Mouse (Mus musculus) myocyte (in vitro differentiated cells): ENCODE measurements around the gene Rps10. TPM values are rescaled to one million over a fixed set of nuclear protein-coding genes. Genes with fewer than 3 reads are reported as not detected.

ENCODE experiments used
- H3K27me3 ChIP-seq: one replicate; pipeline ENCODE4 v1.6.1; 2011; ENCODE audit not compliant: control insufficient read depth, insufficient read depth, insufficient read length
- H3K36me3 ChIP-seq: one replicate; pipeline ENCODE4 v1.6.1; 2011; ENCODE audit not compliant: control insufficient read depth, insufficient read depth
- H3K4me2 ChIP-seq: one replicate; pipeline ENCODE4 v1.6.1; 2011; ENCODE audit warnings: low read depth, control low read depth
- H3K4me3 ChIP-seq: one replicate; pipeline ENCODE4 v1.5.1; 2011; ENCODE audit warnings: mild to moderate bottlenecking, control low read depth, moderate library complexity
- H3K79me2 ChIP-seq: one replicate; pipeline ENCODE4 v1.6.1; 2011; ENCODE audit not compliant: control insufficient read depth, insufficient read depth
- H3ac ChIP-seq: one replicate; pipeline ENCODE4 v1.6.1; 2011; ENCODE audit not compliant: control insufficient read depth, insufficient read length
- CEBPB ChIP-seq: IDR thresholded peaks from 2 replicates; pipeline ENCODE4 v1.6.1; 2011; ENCODE audit warnings: mild to moderate bottlenecking, moderate library complexity; ENCODE audit not compliant: poor library complexity, insufficient read depth, severe bottlenecking
- E2F4 ChIP-seq: IDR thresholded peaks from one replicate; pipeline ENCODE4 v1.6.1; 2011; ENCODE audit warnings: mild to moderate bottlenecking, control low read depth, moderate library complexity; ENCODE audit not compliant: insufficient read depth
- MAX ChIP-seq: IDR thresholded peaks from one replicate; pipeline ENCODE4 v1.6.1; 2011; ENCODE audit warnings: low read depth, mild to moderate bottlenecking, control low read depth
- MYOD1 ChIP-seq, 3 experiments: IDR thresholded peaks; one replicate each; pipeline ENCODE4 v1.6.1; 2011; ENCODE audit warnings: control low read depth in 2 of 3, low read depth in 2 of 3, mild to moderate bottlenecking in 2 of 3, moderate library complexity in 1 of 3; ENCODE audit not compliant: insufficient read length in 2 of 3, control insufficient read depth in 1 of 3
- MYOG ChIP-seq, 3 experiments: IDR thresholded peaks; one replicate each; pipeline ENCODE4 v1.6.1; 2011; ENCODE audit warnings: control low read depth in 2 of 3, low read depth in 2 of 3, mild to moderate bottlenecking in 2 of 3; ENCODE audit not compliant: insufficient read length in 2 of 3, control insufficient read depth in 1 of 3, insufficient read depth in 1 of 3
- POLR2A ChIP-seq: IDR thresholded peaks from one replicate; pipeline ENCODE4 v1.6.1; 2011; ENCODE audit warnings: low read depth, mild to moderate bottlenecking, control low read depth, moderate library complexity; ENCODE audit not compliant: insufficient read length
- POLR2AphosphoS2 ChIP-seq: IDR thresholded peaks from one replicate; pipeline ENCODE4 v1.6.1; 2011; ENCODE audit warnings: low read depth, control low read depth; ENCODE audit not compliant: insufficient read length
- REST ChIP-seq: IDR thresholded peaks from one replicate; pipeline ENCODE4 v1.6.1; 2011; ENCODE audit warnings: mild to moderate bottlenecking, control low read depth, moderate library complexity; ENCODE audit not compliant: insufficient read depth, insufficient read length
- SRF ChIP-seq: IDR thresholded peaks from one replicate; pipeline ENCODE4 v1.6.1; 2011; ENCODE audit warnings: low read depth; ENCODE audit not compliant: control insufficient read depth, insufficient read length
- TCF12 ChIP-seq: IDR thresholded peaks from one replicate; pipeline ENCODE4 v1.6.1; 2011; ENCODE audit warnings: mild to moderate bottlenecking, control low read depth; ENCODE audit not compliant: poor library complexity, insufficient read depth, severe bottlenecking
- TCF3 ChIP-seq: IDR thresholded peaks from one replicate; pipeline ENCODE4 v1.6.1; 2011; ENCODE audit warnings: low read depth, control low read depth; ENCODE audit not compliant: insufficient read length
- USF1 ChIP-seq: IDR thresholded peaks from one replicate; pipeline ENCODE4 v1.6.1; 2011; ENCODE audit warnings: low read depth, mild to moderate bottlenecking, control low read depth, moderate library complexity
- polyA plus RNA-seq: library from polyadenylated mRNA; unstranded; fragments of >200 nt; fragmentation: generic; extraction: Trizol; gene quantifications from one replicate; pipeline ENCODE4 v1.2.1, GENCODE M21; 2012; ENCODE audit warnings: missing spikeins

The Rps10 gene
- polyA plus RNA-seq, 1 experiment, result 3,606 TPM

DNA sequence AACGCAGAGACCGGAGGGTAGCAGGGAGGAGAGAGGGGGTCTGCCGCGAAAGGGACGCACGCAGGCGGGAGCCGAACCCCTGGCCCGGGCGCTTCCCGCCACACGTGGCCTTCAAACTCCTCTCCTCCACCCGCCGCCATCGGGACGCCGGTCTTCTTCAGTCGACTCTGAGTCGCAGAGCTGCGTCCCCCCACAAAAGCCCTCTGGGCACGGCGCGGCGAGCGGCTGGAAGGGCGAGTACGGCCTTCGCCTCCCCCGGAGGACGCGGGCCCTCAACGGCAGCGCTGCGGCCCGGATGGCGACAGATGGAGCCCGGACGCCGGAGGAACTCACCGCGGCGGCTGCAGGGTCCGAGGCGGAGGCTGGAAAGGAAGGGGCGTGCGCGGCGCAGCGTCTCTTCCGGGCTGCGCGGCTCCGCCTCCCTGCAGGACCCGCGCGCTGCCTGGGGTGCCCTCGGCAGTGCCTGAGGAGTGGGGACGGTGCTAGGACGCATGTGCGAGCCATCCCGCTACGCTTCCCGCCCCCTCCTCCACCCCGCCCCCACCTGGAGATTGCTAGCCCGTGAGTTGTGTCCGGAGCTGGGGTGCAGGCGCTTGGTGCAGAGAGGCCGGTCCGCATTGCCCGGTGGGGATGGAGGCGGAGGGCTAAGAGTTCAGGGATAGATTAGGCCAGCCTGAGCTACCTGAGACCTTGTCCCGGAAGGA lies 1.4 kb downstream of the Rps10 start, which contains the start of gene RPS10-NUDT3:
Gene RPS10-NUDT3, minus strand, starts transcription at position 352 of the 704 bp plus-strand sequence.
- TF ChIP-seq TCF3, result no peak
- no peak for TF ChIP-seq MAX
- TF ChIP-seq CEBPB, result no peak
- no peak for TF ChIP-seq SRF
- peak; percentile 22 for TF ChIP-seq E2F4
- no peak for TF ChIP-seq REST
- peak; percentile 100 for TF ChIP-seq POLR2AphosphoS2
- TF ChIP-seq MYOD1 (IDR thresholded peaks at IDR 0.05; ENCODE audit: control insufficient read depth in 1 of 3, insufficient read length in 2 of 3, low read depth in 2 of 3), result peak in 1 of 3 experiments; percentile 30
- TF ChIP-seq TCF12, result no peak
- no peak for TF ChIP-seq MYOG (IDR thresholded peaks at IDR 0.05; ENCODE audit: control insufficient read depth in 1 of 3, insufficient read depth in 1 of 3, insufficient read length in 2 of 3, low read depth in 2 of 3)
- TF ChIP-seq USF1, result no peak
- TF ChIP-seq POLR2A, result peak; percentile 97
- Histone ChIP-seq H3K27me3 (no peaks in the 10 kb centered on the region), H3K79me2 (peaks cover 37% of the 10 kb centered on the region), H3ac (peak within 1 kb of the TSS; percentile 61), H3K36me3 (peaks cover 34% of the 10 kb centered on the region), H3K4me2 (peak within 1 kb of the TSS; percentile 96), H3K4me3 (peak within 1 kb of the TSS; percentile 96)

DNA sequence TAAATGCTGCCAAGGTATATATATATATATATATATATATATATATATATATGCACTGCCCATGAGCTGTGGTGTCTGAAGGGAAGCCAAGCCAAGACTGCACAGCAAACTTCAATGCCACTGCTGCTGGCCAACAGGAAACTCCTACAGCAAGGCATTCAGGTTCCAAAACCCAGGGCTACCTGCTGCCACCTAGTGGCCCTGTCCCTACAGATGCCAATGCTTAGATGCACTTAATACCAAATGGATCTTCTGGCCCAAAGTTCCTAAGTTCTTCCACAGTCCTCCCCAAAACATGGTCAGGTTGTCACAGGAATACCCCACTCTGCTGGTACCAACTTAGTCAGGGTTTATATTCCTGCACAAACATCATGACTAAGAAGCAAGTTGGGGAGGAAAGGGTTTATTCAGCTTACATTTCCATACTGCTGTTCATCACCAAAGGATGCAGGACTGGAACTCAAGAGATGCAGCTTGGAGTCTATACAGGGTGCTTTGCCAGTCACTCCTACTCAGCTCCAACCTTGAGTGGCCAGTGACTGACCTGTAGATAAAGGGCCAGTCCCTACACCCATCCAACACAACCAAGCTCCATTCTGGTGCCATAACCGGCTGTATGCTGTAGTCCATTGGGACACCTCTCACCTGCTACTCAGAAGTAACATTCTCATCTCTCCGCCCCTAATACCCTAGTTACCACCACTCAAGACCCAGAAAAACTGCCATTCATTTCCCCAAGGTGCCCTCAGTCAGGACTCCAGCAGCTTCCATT lies 7.0 kb downstream of the Rps10 start:
- TF ChIP-seq SRF (no peak), E2F4 (no peak), REST (no peak), TCF12 (no peak), MAX (no peak), POLR2AphosphoS2 (peak; percentile 96), MYOD1 (IDR thresholded peaks at IDR 0.05; ENCODE audit: control insufficient read depth in 1 of 3, insufficient read length in 2 of 3, low read depth in 2 of 3) (no peak), USF1 (no peak), TCF3 (no peak), MYOG (IDR thresholded peaks at IDR 0.05; ENCODE audit: control insufficient read depth in 1 of 3, insufficient read depth in 1 of 3, insufficient read length in 2 of 3, low read depth in 2 of 3) (no peak), POLR2A (peak; percentile 22)
- Histone ChIP-seq H3K36me3 (peaks cover 34% of the 10 kb centered on the region), H3ac (no peak overlapping the region)

DNA sequence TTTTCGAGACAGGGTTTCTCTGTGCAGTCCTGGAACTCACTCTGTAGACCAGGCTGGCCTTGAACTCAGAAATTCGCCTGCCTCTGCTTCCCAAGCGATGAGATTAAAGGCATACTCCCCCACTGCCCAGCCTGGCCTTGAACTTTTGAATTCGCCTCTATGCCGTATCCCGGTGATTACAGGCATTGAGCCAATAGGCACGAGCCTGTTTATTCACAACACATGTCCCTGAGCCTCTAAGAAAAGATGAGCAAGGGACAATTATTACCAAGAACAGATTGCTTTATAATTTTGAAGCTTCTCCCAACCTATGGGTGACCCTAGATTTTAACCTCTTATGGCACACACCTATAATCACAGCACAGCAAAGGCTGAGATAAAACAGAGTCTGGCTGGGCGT lies 8.1 kb downstream of the Rps10 start:
- no peak overlapping the region for H3K4me2 ChIP-seq
- peaks cover 31% of the 10 kb centered on the region for H3K36me3 ChIP-seq
- H3K4me3 ChIP-seq, result no peak overlapping the region
- peaks cover 21% of the 10 kb centered on the region for H3K79me2 ChIP-seq
- no peak for TF ChIP-seq TCF12
- no peak for TF ChIP-seq E2F4
- no peaks in the 10 kb centered on the region for H3K27me3 ChIP-seq
- H3ac ChIP-seq, result no peak overlapping the region

More for the DNA sequence above, 7.0 kb downstream of the Rps10 start:
- H3K79me2 ChIP-seq, result peaks cover 31% of the 10 kb centered on the region
- H3K4me2 ChIP-seq, result no peak overlapping the region
- H3K4me3 ChIP-seq, result no peak overlapping the region
- no peaks in the 10 kb centered on the region for H3K27me3 ChIP-seq

DNA sequence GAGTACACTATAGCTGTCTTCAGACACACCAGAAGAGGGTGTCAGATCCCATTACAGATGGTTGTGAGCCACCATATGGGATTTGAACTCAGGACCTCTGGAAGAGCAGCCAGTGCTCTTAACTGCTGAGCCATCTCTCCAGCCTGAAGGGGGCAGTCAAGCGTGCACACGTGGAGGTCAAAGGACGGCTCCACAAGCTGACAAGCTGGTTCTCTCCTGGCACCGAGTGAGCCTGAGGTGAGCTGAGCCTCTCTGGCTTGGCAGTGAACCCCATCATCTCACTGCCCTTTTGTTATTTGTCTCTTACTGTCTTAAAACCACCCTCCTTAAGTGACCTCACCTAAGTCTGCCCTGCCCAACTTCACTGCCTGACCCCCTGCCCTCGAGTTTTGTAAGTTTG lies 9.0 kb downstream of the Rps10 start:
- Histone ChIP-seq H3ac (no peak overlapping the region), H3K36me3 (peaks cover 22% of the 10 kb centered on the region), H3K4me3 (no peak overlapping the region), H3K27me3 (no peaks in the 10 kb centered on the region), H3K4me2 (no peak overlapping the region), H3K79me2 (peaks cover 13% of the 10 kb centered on the region)
- TF ChIP-seq E2F4 (no peak), TCF3 (no peak), POLR2A (no peak), CEBPB (no peak), POLR2AphosphoS2 (peak; percentile 41), MAX (no peak)

DNA sequence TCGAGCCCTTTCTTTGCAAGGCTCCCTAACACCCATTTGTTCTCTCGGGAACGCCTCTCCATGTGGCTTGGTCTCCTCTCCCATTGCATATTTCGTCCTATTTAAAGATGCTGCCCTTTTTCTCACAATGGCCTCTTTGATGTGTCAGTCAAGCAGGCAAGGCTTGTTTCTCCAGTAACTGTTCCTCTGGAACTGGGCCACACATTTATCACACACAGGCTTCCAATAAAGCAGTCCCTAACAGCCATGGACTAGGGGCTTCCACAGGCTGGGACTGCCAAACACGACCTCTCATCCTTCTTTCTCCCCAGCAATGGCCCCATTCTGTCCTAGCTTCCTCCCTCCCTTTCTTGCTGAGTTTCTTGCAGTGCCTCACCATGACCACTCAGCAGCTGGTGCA lies 9.8 kb downstream of the Rps10 start:
- no peak overlapping the region for H3ac ChIP-seq
- H3K36me3 ChIP-seq, result peaks cover 14% of the 10 kb centered on the region
- H3K4me3 ChIP-seq, result no peak overlapping the region
- H3K27me3 ChIP-seq, result no peaks in the 10 kb centered on the region
- peaks cover 13% of the 10 kb centered on the region for H3K79me2 ChIP-seq
- TF ChIP-seq TCF3, result no peak
- TF ChIP-seq SRF, result no peak
- no peak for TF ChIP-seq TCF12
- no peak for TF ChIP-seq CEBPB
- TF ChIP-seq USF1, result no peak
- no peak for TF ChIP-seq MAX
- no peak for TF ChIP-seq MYOD1 (IDR thresholded peaks at IDR 0.05; ENCODE audit: control insufficient read depth in 1 of 3, insufficient read length in 2 of 3, low read depth in 2 of 3)
- no peak for TF ChIP-seq REST
- no peak for TF ChIP-seq POLR2AphosphoS2
- no peak for TF ChIP-seq POLR2A
- no peak for TF ChIP-seq MYOG (IDR thresholded peaks at IDR 0.05; ENCODE audit: control insufficient read depth in 1 of 3, insufficient read depth in 1 of 3, insufficient read length in 2 of 3, low read depth in 2 of 3)
- TF ChIP-seq E2F4, result no peak
- H3K4me2 ChIP-seq, result no peak overlapping the region
